Mouse (Mus musculus): ENCODE data around the gene Mbd4. TPM values are rescaled to one million over a fixed set of nuclear protein-coding genes. Genes with fewer than 3 reads are reported as not detected.

Mbd4 gene
- polyA plus RNA-seq, 1 experiment from 2014 or later = 11.0 TPM

Other genes starting within 250 kb of the Mbd4 start
- 109 TPM in 2 replicates for gene Raf1, start 176.7 kb downstream of the Mbd4 start, polyA plus RNA-seq (2016; fragmentation: Nextera tagmentation; extraction: Ambion mirVana)
- gene Tmem40, start 91.0 kb downstream of the Mbd4 start, polyA plus RNA-seq (2016; fragmentation: Nextera tagmentation; extraction: Ambion mirVana) = 2.6 and 3.2 TPM in 2 replicates
- gene Cand2, start 78.8 kb downstream of the Mbd4 start, polyA plus RNA-seq (2016; fragmentation: Nextera tagmentation; extraction: Ambion mirVana) = 71.6 and 73.7 TPM in 2 replicates
- 1,366 and 1,429 TPM in 2 replicates for gene Rpl32, start 44.6 kb downstream of the Mbd4 start, polyA plus RNA-seq (2016; fragmentation: Nextera tagmentation; extraction: Ambion mirVana)
- gene Efcab12, start 15.0 kb downstream of the Mbd4 start, polyA plus RNA-seq (2016; fragmentation: Nextera tagmentation; extraction: Ambion mirVana) = 0.54 and 0.83 TPM in 2 replicates
- 22.7 and 24.5 TPM in 2 replicates for gene Ift122, start 99 bp upstream of the Mbd4 start, polyA plus RNA-seq (2016; fragmentation: Nextera tagmentation; extraction: Ambion mirVana)
- 0.13 TPM in 1 of 2 replicates, not detected in the other for gene Rho, start 78.4 kb upstream of the Mbd4 start, polyA plus RNA-seq (2016; fragmentation: Nextera tagmentation; extraction: Ambion mirVana)
- not detected in 2 replicates for gene H1foo, start 91.6 kb upstream of the Mbd4 start, polyA plus RNA-seq (2016; fragmentation: Nextera tagmentation; extraction: Ambion mirVana)
- 60.8 and 80.5 TPM in 2 replicates for gene Plxnd1, start 141.6 kb upstream of the Mbd4 start, polyA plus RNA-seq (2016; fragmentation: Nextera tagmentation; extraction: Ambion mirVana)